Mouse (Mus musculus) liver, adult 2 months (tissue): ENCODE data around the gene Pum1.

Source experiments
- CTCF ChIP-seq: fragments of 200-500 bp; IDR thresholded peaks from 2 replicates; pipeline ENCODE4 v1.5.1; 2011; ENCODE audit warnings: low read depth, low read length, control low read depth
- POLR2A ChIP-seq: fragments of 200-500 bp; IDR thresholded peaks from 2 replicates; pipeline ENCODE4 v1.6.1; 2011; ENCODE audit warnings: low read length, control low read depth; ENCODE audit not compliant: insufficient read depth; ENCODE audit errors: extremely low read depth

DNA sequence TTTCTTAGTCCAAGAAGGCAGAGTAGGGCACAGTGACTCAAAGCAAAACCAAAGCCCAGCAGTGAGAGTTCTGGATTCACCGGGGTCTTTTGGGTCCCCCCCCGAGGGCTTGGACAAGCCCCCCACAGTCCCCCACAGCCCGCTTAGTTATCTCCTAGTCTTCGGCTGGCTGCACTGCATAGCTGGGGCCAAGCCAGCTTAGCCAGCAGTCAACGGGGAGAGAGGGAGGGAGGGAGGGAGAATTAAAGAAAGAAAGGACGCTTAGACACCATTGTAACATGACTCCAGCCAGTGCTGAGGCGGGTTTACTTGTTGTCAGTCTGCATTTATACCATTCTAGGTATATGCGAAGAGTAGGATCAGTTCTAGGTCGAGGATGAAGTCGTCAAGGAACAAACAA lies 114.5 kb downstream of the Pum1 start:
- no peak for TF ChIP-seq CTCF
- no peak for TF ChIP-seq POLR2A
